17 mouse cellular contexts compared by ENCODE assay signal in genomic region chr11:60333461-60333860, GRCm38 (mm10). TPM values are rescaled to one million over a fixed set of nuclear protein-coding genes. Genes with fewer than 3 reads are reported as not detected.
DNase-seq lines count a peak whose midpoint lies in the region; ATAC-seq and TF ChIP-seq lines count a peak whose summit lies in the region.
"Had no signal": no experiment of that assay in that cellular context is flagged by ENCODE, and none has a peak within 500 bp of the region (broad histone marks: within the 10 kb centered on the region; RNA-seq: fewer than 3 reads in every experiment).

No protein-coding gene starts in this region.

- H3K9ac ChIP-seq in hindbrain, embryonic 13.5 days = no peak overlapping the region
- no peak overlapping the region for H3K9ac ChIP-seq in hindbrain, embryonic 16.5 days (ENCODE audit: low read depth, low read length)
- 0 out of 2 replicates have a peak overlapping the region, but pooled peaks have one; percentile 29 for H3K9ac ChIP-seq in lung, embryonic 16.5 days (ENCODE audit: low read length)
- H3K9ac ChIP-seq in forebrain, embryonic 13.5 days = no peak overlapping the region

- H3K4me3 ChIP-seq in cerebellum, adult 2 months (replicated peaks; ENCODE audit: insufficient read depth, low read depth, low read length) = no peak overlapping the region
- H3K4me3 ChIP-seq in hindbrain, embryonic 13.5 days = no peak overlapping the region
- no peak overlapping the region for H3K4me3 ChIP-seq in hindbrain, embryonic 16.5 days (ENCODE audit: low read length)
- H3K4me3 ChIP-seq in lung, embryonic 16.5 days (ENCODE audit: low read length) = no peak overlapping the region
- no peak overlapping the region for H3K4me3 ChIP-seq in forebrain, embryonic 13.5 days
- H3K4me3 ChIP-seq: midbrain, embryonic 10.5 days had no signal

- ATAC-seq in hindbrain, embryonic 13.5 days (ENCODE audit: low FRiP score) = no peak
- no peak for ATAC-seq in hindbrain, embryonic 16.5 days
- no peak for ATAC-seq in lung, embryonic 16.5 days (ENCODE audit: low read depth)
- ATAC-seq in forebrain, embryonic 13.5 days = no peak
- ATAC-seq: forebrain, embryonic 16.5 days; Patski had no signal

- no peak for TF ChIP-seq CTCF in cerebellum, adult 2 months (IDR thresholded peaks at IDR 0.05; ENCODE audit: borderline replicate concordance, insufficient read depth, low read depth, low read length)

- no peaks in the 10 kb centered on the region for H3K9me3 ChIP-seq in hindbrain, embryonic 13.5 days
- H3K9me3 ChIP-seq in hindbrain, embryonic 16.5 days (ENCODE audit: control insufficient read depth, low read length) = no peaks in the 10 kb centered on the region
- no peaks in the 10 kb centered on the region for H3K9me3 ChIP-seq in lung, embryonic 16.5 days (ENCODE audit: control insufficient read depth, low read length)
- H3K9me3 ChIP-seq in forebrain, embryonic 13.5 days (replicated peaks) = no peaks in the 10 kb centered on the region
- H3K9me3 ChIP-seq: midbrain, embryonic 10.5 days had no signal

- H3K4me2 ChIP-seq in hindbrain, embryonic 13.5 days = no peak overlapping the region
- no peak overlapping the region for H3K4me2 ChIP-seq in hindbrain, embryonic 16.5 days (ENCODE audit: low read length)
- H3K4me2 ChIP-seq in lung, embryonic 16.5 days (ENCODE audit: low read depth, low read length) = no peak overlapping the region
- no peak overlapping the region for H3K4me2 ChIP-seq in forebrain, embryonic 13.5 days
- H3K4me2 ChIP-seq: liver, embryonic 11.5 days had no signal

- H3K36me3 ChIP-seq in hindbrain, embryonic 13.5 days = peaks cover 8% of the 10 kb centered on the region
- H3K36me3 ChIP-seq in hindbrain, embryonic 16.5 days (ENCODE audit: control insufficient read depth, insufficient read depth, low read length) = 0 out of 2 replicates have a peak, but pooled peaks cover 3% of the 10 kb centered on the region
- no peaks in the 10 kb centered on the region for H3K36me3 ChIP-seq in lung, embryonic 16.5 days (ENCODE audit: control insufficient read depth, insufficient read depth, low read length)
- peaks cover 4% of the 10 kb centered on the region; the same call in 1 of the 2 replicates for H3K36me3 ChIP-seq in forebrain, embryonic 13.5 days (ENCODE audit: poor library complexity, severe bottlenecking)
- H3K36me3 ChIP-seq: midbrain, embryonic 10.5 days had no signal

- no peaks in the 10 kb centered on the region for H3K27me3 ChIP-seq in cerebellum, adult 2 months (ENCODE audit: control insufficient read depth, insufficient read depth, low read length)
- H3K27me3 ChIP-seq in hindbrain, embryonic 13.5 days = no peaks in the 10 kb centered on the region
- H3K27me3 ChIP-seq in hindbrain, embryonic 16.5 days (replicated peaks; ENCODE audit: control insufficient read depth, insufficient read depth, low read length) = no peaks in the 10 kb centered on the region
- H3K27me3 ChIP-seq in lung, embryonic 16.5 days (ENCODE audit: control insufficient read depth, insufficient read depth, low read depth, low read length) = no peaks in the 10 kb centered on the region
- H3K27me3 ChIP-seq in forebrain, embryonic 13.5 days = no peaks in the 10 kb centered on the region
- H3K27me3 ChIP-seq: Patski had no signal

- peaks cover 15% of the 10 kb centered on the region for H3K4me1 ChIP-seq in cerebellum, adult 2 months (ENCODE audit: control insufficient read depth, insufficient read depth, low read length)
- peaks cover 13% of the 10 kb centered on the region for H3K4me1 ChIP-seq in hindbrain, embryonic 13.5 days (replicated peaks)
- H3K4me1 ChIP-seq in hindbrain, embryonic 16.5 days (ENCODE audit: control insufficient read depth, insufficient read depth, low read depth, low read length) = peaks cover 8% of the 10 kb centered on the region
- peaks cover 14% of the 10 kb centered on the region for H3K4me1 ChIP-seq in lung, embryonic 16.5 days (replicated peaks; ENCODE audit: control insufficient read depth, insufficient read depth, low read length)
- H3K4me1 ChIP-seq in forebrain, embryonic 13.5 days = peaks cover 12% of the 10 kb centered on the region
- H3K4me1 ChIP-seq: midbrain, embryonic 10.5 days had no signal

- H3K27ac ChIP-seq in cerebellum, adult 2 months (ENCODE audit: insufficient read depth, low read length) = peak overlapping the region; percentile 17; the same call in 1 of the 2 replicates
- 0 out of 2 replicates have a peak overlapping the region, but pooled peaks have one; percentile 37 for H3K27ac ChIP-seq in hindbrain, embryonic 13.5 days
- no peak overlapping the region for H3K27ac ChIP-seq in hindbrain, embryonic 16.5 days (ENCODE audit: low read depth, low read length)
- peak overlapping the region; percentile 21 for H3K27ac ChIP-seq in lung, embryonic 16.5 days (ENCODE audit: low read length)
- no peak overlapping the region for H3K27ac ChIP-seq in forebrain, embryonic 13.5 days
- H3K27ac ChIP-seq: midbrain, embryonic 10.5 days had no signal

- no peak for DNase-seq in cerebellum, adult 2 months
- no peak for DNase-seq in cerebellum, adult 8-10 months
- no peak for DNase-seq in lung, postnatal 14 days
- peak; percentile 35 for DNase-seq in thymus, postnatal 25 days
- DNase-seq: adrenal gland, postnatal 36 days; cerebellum, postnatal 14 days; gastrocnemius, postnatal 14 days; lung, postnatal 36 days; retina, postnatal 1 day had no signal

- TF ChIP-seq POLR2A in cerebellum, adult 2 months (IDR thresholded peaks at IDR 0.05; ENCODE audit: borderline replicate concordance, insufficient read depth, low read length) = no peak

- WGBS in cerebellum, adult 2 months = 58% methylated on average over 5 of the region's 5 CpGs
- WGBS in hindbrain, embryonic 13.5 days = 85% methylated on average over 5 of the region's 5 CpGs
- WGBS in hindbrain, embryonic 16.5 days = 76% methylated on average over 5 of the region's 5 CpGs
- 77% methylated on average over 5 of the region's 5 CpGs for WGBS in lung, embryonic 16.5 days
- WGBS in forebrain, embryonic 13.5 days = 84% methylated on average over 5 of the region's 5 CpGs

RNA-seq across cellular contexts. Expression of gene Tom1l2, which starts 19.2 kb away (rescaled TPM):
- polyA plus RNA-seq in cerebellum, adult 2 months (2012; rRNA removed) = 176 and 180 TPM in 2 replicates
- polyA plus RNA-seq in hindbrain, embryonic 13.5 days (2015; fragmentation: Nextera tagmentation; extraction: Ambion mirVana) = 54.5 and 59.2 TPM in 2 replicates
- 69.2 and 79.3 TPM in 2 replicates for polyA plus RNA-seq in hindbrain, embryonic 16.5 days (2015; fragmentation: Nextera tagmentation; extraction: Ambion mirVana)
- 29.6 and 33.4 TPM in 2 replicates for polyA plus RNA-seq in lung, embryonic 16.5 days (2015; fragmentation: Nextera tagmentation; extraction: Ambion mirVana)
- polyA plus RNA-seq in forebrain, embryonic 13.5 days (2015; fragmentation: Nextera tagmentation; extraction: Ambion mirVana) = 29.7 and 35.3 TPM in 2 replicates

RNA-seq across cellular contexts. Expression of gene Drc3, which starts 19.7 kb away (rescaled TPM):
- polyA plus RNA-seq in cerebellum, adult 2 months (2012; rRNA removed) = 7.1 and 8.0 TPM in 2 replicates
- 6.3 and 7.9 TPM in 2 replicates for polyA plus RNA-seq in hindbrain, embryonic 13.5 days (2015; fragmentation: Nextera tagmentation; extraction: Ambion mirVana)
- polyA plus RNA-seq in hindbrain, embryonic 16.5 days (2015; fragmentation: Nextera tagmentation; extraction: Ambion mirVana) = 6.0 and 7.8 TPM in 2 replicates
- 11.2 and 11.3 TPM in 2 replicates for polyA plus RNA-seq in lung, embryonic 16.5 days (2015; fragmentation: Nextera tagmentation; extraction: Ambion mirVana)
- polyA plus RNA-seq in forebrain, embryonic 13.5 days (2015; fragmentation: Nextera tagmentation; extraction: Ambion mirVana) = 3.1 and 5.8 TPM in 2 replicates

Comparison
In these comparisons a context has a peak if more than half of its experiments do, and no peak if none do; other contexts are left out.
1. H3K27ac ChIP-seq: peak in cerebellum, adult 2 months (single experiment), hindbrain, embryonic 13.5 days (single experiment) and lung, embryonic 16.5 days (single experiment); none in hindbrain, embryonic 16.5 days (single experiment) and forebrain, embryonic 13.5 days (single experiment).